Mouse (Mus musculus) 3134 (cell line): ENCODE measurements around the gene Sema4a.
"Not testable (repeated sequence)": the region's sequence is repeated elsewhere in the genome, so short reads cannot be mapped to it uniquely, and the experiment has no call there.

Experiments
- DNase-seq: peaks from one replicate; pipeline ENCODE4 v3.0.0-alpha.2; 2011; ENCODE audit warnings: low spot score; ENCODE audit not compliant: insufficient read length; ENCODE audit errors: extremely low read depth

Sema4a gene

DNA sequence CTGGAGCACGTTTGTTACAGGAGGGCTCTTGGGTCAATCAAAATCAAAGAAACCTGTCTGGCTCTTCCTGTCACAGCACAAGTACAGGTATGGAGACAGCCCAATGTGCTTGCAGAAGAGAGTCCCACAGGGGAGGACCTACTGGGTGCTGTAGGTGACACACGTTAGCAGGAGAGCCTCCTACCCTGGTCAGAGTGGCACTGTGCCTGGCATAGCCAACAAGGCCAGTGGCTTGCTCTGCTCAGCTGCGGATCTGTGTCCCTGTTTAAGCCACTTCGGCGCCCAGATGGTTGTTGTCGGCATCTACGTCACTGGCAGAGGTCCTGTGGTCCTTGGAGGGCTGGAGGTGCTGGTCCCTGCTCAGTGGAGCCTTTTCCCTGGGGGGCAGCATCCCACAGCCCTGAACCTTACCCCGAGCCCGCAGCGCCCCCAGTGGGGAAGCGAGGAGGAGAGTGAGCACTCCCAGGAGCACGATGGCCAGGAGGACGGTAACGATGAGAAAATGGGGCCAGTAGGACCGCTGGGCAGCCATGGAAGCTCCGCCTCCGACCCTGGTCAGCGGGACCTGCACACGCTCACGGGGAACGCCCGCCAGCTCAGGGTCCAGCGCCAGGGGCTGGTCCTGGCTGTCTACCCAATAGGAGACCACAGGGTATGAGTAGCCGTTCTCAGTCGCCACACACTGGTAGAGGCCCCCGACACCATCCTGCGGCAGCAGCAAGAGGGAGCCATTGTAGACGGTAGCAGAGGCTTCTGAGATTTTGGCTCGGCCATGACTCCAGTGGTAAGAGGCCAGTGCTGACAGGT lies 24.4 kb downstream of the Sema4a start:
- no peak for DNase-seq

DNA sequence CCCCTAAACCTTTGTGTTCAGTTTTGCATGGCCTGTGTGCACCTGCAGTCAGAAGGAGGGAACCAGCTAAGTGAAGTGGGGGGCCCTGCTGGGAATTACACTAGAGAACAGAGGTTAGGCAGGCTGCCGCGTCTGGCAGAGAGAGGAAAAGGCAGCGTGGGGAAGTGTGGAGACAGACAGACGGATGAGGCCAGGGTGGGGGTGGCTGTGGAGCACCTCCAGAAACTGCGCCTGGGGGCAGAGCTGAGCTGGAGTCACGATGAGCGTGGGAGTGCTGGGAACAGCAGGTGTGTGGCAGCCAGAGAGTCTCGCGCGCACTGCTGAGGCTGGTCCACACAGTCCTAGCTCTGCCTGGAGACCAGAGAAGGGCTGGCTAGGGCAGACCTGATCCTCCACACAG lies 25.5 kb downstream of the Sema4a start:
- DNase-seq, result no peak

DNA sequence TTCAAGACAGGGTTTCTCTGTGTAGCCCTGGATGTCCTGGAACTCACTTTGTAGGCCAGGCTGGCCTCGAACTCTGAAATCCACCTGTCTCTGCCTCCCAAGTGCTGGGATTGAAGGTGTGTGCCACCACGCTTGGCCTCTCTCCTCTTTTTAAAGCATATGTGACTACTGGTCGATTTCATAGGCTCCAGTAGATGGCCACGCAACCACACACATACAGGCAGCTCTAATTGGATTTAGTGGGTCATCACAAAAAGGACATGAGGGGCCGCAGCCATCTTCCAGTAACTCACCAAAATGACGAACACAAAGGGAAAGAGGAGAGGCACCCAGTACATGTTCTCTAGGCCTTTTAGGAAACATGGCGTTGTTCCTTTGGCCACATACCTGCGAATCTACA lies 32.3 kb downstream of the Sema4a start:
- not testable (repeated sequence) for DNase-seq

DNA sequence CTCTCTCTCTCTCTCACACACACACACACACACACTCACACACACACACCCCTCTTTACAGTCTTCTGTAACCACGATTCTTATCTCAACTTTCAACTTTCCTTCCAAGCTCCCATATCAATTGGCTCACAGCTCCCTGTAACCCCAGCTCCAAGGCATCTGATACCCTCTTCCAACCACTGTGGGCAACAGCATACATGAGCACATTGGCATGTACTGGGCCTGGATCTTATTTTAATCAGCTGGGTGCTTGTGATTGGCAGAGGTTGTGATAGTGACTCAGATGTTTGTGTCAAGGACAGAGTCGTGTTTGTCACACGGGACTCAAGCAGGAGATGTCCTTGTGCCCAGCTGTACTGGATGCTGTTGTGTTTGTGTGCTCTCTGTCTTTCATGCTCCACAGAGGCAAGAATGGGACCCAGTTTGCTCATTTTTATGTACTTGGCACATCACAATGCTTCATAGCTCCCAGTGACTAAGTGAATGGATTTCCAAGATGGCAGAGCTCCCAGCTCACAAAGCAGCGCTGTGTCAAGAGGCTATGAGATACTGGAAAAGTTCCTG lies 33.6 kb downstream of the Sema4a start:
- no peak for DNase-seq

DNA sequence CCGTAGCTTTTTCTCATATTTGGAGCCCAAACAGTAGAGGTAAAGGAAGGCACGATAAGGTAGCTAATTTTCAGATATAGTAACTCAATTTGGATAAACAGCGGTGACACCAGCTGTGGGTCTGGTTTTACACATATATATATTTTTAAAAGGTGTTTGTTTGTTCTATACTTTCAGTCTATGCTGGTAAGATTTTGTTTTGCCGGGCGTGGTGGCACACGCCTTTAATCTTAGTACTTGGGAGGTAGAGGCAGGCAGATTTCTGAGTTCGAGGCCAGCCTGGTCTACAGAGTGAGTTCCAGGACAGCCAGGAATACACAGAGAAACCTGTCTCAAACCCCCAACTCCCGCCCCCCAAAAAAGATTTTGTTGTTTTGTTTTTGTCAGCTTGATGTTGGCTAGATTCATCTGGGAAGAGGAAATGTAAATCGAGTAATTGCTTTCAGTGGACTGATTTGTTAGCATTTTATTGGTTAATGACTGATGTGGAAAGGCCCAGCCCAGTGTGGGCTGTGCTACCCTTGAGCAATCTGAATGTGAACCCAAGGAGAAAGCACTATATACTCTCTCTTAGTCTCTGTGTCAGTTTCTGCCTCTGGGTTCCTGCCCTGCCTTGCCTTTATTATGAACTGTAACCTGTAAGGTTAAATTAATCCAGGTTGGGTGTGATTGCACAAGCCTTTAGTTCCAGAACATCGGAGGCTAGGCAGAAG lies 35.1 kb downstream of the Sema4a start:
- no peak for DNase-seq

DNA sequence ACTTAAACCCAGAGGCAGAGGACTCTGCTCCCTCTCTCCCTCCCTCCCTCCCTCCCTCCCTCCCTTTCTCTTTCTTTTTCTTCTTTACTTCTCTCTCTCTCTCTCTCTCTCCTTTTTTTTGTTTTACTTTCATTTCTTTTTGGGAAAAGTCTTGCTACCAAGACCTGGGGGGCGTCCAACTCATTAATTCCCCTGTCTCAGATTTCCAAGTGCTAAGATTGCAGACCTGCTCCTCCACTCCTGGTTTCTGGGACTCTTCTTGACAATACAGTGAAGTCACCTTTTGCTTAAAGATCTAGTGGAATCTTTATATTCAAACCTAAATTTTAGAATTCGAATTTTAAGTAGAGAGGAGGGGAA lies 35.7 kb downstream of the Sema4a start:
- DNase-seq, result no peak

DNA sequence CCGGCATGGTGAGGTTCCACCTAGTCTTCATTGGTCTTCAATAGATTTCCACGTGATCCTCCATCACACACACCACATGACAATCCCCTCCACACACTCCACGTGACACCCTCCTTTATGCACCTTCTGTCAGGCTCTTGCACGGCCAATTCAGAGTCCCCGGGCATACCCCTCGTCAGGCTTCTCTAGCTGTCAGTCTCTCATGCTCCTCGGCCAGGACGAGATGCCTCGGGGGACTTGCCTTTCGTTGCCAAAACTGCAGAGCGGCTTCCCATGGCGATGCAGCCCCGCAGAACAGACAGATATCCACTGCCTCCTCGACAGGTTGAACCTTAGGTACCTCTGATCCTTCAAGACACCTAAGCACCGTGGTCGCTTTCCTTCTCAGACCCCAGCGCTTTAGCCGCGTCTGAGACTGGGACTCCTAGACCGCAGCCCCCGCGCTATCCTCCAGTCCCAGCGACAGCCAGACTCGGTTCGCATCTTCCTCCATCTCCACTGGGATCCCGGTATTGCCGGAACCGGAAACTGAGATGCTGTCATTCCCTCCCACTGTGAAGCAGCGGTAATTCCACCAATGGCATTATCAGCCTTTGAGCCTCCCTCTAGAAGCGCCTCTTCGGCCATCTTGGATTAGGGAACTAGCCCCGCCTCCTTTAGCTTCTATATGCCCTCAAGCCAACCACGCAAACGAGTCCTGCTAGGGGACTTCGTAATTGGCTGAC lies 36.2 kb downstream of the Sema4a start, which contains the start of gene Slc25a44:
Gene Slc25a44 (minus strand): TSS at position 535 of the 725 bp plus-strand sequence.
- DNase-seq, result peak; percentile 82

DNA sequence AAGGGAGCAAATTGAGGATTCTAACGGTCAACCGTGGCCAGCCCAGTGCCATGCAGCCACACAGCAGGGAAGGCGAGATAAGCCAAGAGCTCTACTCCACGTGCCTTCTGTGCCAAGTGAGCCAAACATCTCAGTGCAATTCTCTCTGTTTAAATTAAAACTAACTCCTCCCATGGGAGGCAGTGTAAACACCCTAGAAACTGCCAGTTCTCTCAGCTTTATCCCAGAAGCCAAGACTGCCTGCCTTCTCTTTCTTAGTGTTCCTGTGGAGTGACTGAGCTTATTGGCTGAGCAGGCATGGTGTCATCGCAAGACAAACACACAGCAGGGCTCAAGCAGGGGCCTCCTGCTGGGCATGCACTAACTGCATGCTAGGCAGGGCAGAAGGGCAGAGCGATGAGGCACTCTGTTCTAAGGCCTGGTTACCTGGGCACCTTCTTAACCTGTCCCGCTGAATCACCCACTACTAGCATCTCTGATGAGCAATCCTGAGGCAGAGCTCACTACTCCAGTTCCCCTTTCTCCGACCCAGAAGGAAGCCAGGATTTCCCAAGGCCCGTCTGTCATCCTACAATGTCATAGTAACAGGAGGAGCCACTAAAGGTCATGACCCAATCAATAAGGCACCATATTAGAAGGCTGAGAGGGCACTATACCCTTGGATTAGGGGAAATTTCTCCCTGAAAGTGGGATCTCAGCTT lies 38.8 kb downstream of the Sema4a start:
- no peak for DNase-seq

DNA sequence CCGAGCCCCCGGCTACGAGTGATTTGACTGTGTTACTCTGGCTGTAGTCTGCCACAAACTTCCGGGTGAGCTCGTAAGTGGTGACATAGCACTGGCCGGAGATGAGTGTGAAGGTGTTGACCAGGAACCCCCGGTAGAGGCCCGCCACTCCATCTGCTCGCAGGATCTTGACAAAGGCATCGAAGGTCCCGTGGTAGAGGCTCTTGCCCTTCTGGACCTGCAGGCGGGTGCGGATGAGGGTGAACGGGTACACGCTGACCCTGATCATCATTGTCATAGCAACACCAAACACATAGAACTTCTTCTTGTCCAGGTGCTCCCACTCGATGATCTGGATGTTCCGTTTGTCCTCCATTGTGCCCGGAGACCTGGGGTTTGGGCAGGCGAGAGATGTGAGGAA lies 40.2 kb downstream of the Sema4a start:
- DNase-seq, result no peak

DNA sequence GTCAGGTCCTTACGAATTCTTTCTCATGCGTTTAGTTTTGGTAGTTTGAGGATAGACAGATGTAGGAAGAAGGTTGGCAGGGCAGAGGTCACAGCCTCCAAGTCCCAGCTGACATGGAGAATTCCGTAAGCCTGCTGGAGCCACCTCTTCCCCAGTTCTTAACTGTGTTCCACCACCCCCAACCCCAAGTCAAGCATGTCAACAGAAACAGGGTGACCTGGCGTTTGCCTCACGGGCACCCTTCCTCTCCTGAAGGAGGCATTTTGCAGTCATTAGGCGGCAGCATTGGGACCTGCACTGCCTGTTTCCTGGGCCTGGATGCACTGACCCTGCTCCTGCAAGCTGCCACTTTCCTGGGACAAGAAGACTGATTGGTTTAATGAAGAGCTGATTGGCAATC lies 43.0 kb downstream of the Sema4a start:
- DNase-seq, result no peak

DNA sequence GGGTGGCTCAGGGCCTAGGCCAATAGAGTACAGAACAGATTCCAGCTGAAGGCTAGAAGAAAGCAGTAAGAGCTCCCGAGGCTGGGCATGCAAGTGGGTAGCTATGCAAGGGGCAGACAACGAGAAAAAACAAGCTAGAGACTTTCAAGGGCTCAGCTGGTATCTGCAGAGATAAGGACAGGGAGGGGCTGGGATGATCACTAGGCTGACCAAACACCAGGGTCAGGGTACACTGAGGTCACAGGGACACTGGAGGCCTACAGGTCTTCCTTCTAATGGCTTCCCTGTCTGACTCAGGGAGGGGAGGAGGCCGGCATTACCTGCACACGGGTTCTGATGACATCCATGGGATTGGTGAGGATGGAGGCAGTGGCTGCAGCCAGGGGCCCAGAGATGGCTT lies 45.3 kb downstream of the Sema4a start:
- no peak for DNase-seq

DNA sequence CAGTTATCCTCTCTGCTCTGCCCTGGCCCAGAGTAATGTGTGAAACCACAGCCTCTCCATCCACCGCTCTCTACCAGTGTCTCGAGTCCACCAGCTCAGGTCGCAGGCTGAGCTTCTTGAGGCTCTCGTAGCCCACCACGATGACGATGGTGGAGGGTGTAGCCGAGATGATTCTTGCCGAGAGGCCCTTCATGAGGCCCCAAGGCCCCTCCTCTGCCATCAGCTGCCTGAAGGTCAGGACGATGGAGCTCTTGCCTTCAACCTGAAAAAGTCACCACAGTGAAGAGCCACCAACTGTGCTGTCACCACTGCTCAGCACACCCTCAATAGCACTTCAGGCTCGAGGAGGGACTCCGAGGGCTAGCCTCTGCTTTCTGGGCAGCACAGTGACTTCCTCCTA lies 48.3 kb downstream of the Sema4a start:
- DNase-seq, result no peak

DNA sequence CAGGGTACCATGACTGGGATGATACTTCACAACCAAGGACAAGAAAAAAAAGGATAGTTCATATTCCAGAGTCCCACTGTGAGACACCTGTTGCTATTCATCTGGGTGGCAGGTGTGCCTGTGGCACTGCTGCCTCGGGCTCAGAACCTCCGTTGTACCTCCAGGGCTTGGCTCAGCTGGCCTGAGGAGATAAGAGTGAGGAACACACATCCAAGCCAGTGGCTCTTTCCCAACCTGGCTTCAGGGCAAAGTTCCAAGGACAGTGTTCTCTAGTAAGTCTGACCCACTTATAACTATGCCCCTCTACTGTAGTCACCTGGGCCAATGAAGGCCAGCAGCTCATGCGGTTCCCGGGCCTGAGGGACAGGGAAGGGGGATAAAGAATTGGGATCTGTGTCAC lies 49.3 kb downstream of the Sema4a start:
- no peak for DNase-seq

DNA sequence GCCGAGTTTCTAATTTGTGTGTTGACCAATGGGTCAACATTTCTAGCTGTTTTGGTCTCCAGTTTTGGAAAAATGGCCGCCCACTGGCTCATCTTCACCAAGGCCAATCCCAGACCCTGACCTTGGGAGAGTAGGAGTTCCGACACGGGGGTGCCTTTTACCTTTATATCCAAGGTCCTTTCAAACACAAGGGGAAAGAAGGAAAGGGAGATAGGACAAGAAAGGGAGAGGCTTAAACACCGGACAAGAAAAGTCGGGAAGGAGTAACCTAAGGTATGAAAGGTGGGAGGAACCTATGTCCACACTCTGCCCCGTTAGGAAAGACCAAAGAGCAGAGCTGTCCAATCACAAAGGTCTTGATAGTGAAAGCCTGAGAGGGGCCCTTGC lies 50.3 kb downstream of the Sema4a start:
- DNase-seq, result no peak

DNA sequence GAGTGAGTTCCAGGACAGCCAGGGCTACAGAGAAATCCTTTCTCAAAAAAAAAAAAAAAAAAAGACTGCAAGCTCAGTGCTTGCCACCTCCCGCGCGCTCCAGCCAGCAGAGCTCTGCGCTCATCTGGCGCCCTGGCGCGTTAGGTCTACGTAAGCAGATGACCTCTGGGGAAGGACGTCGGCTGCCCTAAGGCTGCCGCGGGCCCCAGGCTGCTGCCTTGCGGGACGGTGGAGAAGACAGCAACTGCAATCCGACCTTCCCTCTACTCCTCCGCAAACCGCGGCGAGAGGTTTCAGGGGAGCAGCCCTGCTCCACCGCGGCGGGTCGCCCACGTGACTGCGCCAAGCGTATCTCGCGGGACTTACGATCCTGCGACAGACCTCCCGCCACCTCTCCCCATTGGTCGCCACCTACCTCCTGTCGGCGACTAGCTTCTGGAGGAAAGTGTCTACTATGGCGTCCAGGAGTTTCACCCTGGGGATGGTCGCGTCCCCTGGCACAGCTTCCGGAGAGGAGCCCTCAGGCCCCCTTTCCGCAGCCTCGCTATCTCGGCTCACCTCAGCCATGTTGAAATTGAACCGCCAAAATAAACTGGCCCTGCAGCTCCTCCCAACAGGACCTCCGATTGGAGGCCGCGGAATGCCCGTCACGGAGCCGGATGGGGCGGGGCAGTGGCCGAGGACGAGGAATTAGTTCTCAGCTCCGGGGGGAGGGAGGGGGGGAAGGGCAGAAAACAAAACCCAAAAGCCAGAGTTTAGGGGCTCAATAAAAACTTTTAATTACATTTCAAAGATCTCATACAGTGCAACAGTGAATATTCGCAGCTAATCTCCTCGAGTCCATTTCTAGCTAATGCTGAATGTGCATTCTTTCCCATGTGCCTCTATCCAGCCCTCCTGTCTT lies 51.0 kb downstream of the Sema4a start, which contains the start of gene Pmf1:
Gene Pmf1 (minus strand): TSS at position 591 of the 904 bp plus-strand sequence.
- peak; percentile 99 for DNase-seq

DNA sequence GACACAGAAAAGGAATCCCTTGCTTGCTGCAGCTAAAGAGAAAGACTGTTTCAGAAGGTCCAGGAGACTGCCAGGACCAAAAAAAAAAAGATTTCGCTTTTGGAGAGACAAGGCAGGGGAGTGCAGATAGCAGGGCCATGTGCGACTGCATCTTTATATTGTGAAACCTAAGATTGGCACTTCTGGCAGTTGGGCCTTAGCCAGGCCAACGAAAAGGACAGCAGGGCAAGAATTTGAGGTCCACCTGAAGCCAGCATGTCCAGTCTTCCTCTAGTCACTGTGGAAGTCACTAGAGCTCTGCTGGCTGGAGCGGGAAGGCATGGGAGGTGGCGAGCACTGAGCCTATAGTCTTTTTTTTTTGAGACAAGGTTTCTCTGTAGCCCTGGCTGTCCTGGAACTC lies 52.0 kb downstream of the Sema4a start:
- DNase-seq, result no peak

DNA sequence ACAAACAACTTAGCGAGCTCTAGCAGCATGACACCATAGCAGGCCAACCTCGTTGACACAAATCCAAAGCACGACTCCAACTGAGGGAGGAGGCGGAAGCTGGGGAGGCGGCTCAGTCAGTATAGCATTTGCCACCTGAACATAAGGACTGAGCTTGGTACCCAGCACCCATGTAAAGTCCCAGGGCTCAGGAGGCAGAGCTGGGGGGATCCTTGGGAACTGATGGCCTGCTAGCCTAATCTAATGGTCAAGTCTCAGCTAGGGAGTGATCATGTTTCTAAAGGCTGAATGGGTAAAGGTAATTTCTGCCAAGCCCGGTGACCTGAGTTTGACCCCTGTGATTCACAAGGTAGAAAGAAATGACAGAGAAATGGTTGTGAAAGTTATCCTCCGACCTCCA lies 53.5 kb downstream of the Sema4a start:
- DNase-seq, result no peak

DNA sequence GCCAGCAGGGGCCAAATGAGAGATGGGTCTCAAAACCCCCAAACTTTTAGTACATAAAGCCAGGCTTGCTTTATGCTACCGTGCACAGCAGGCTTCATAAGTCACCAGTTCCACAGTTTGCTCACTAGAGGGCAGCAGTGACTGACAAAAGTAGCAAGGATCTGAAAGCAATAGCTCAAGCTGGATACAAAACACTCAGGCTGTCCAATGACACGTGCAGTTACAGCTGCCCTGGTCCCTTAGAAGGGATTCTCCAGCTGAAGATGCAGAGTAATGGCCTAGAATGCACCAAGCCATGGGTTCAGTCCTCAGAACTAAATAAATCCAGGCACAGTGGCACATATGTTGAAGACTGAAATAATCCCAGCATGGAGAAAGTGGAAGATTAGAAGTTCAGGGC lies 53.9 kb downstream of the Sema4a start:
- DNase-seq, result peak; percentile 46

DNA sequence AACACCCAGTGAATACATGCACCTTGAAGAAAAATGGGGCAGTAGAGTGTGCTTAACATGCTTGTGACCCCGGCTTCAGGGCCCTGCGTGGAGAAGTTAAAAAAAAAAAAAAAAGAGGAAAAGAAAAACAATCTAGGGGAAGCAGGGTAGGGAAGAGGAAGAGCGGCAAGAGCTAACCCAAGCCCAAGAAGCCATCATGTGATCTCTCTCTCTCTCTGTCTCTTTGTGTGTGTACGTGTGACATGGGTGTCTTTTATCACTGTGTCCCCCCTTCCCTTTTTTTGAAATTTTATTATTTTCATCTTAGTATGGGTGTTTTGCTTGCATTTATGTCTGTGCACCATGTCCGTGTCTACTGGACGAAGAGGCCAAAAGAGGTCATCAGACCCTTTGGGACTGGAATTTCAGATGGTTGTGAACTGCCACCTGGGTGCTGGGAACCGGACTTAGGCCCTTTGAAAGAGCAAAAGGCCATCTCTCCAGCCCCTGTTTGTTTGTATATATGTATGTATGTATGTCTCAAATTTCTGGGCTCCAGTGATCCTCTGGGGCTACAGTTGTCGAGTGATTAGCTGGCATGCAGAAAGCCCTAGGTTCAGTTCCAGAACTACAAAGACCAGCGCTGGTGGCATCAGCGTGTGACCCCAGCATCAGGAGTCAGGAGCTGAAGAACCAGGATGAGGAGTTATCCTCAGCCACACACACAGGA lies 57.3 kb downstream of the Sema4a start:
- DNase-seq, result no peak
